Mouse (Mus musculus): Measurements from ENCODE around the gene Cblb.

GRCm38 (mm10) chr16:52250935-52251334, 219.9 kb downstream of the Cblb start:
- TF ChIP-seq EP300 (IDR thresholded peaks at IDR 0.05; ENCODE audit: low read depth) = no peak
- no peak for TF ChIP-seq CTCF (IDR thresholded peaks at IDR 0.05; ENCODE audit: low read depth)

Measured in liver, embryonic 14.5 days (tissue).